Mouse (Mus musculus) ES-E14 (cell line): ENCODE results near the gene Hpca.

Experiments used
- CHD2 ChIP-seq: IDR thresholded peaks from 2 replicates; pipeline ENCODE4 v1.6.1; 2014; ENCODE audit warnings: mild to moderate bottlenecking, low read depth, low read length, inconsistent platforms
- ZC3H11A ChIP-seq: IDR thresholded peaks from 2 replicates; pipeline ENCODE4 v1.6.1; 2012; ENCODE audit warnings: low read depth, mild to moderate bottlenecking, inconsistent platforms, low read length, borderline replicate concordance

- TF ChIP-seq ZC3H11A (no peak), CHD2 (no peak)
These were observed 25.8 kb upstream of the Hpca start for GRCm38 (mm10) chr4:129147552-129148103.
